Mouse (Mus musculus) bone marrow, adult 2 months (tissue): ENCODE results near the gene Rpl37a. TPM values are rescaled to one million over a fixed set of nuclear protein-coding genes. Genes with fewer than 3 reads are reported as not detected.

Source experiments
- H3K27ac ChIP-seq: fragments of 200-500 bp; 2 replicates; pipeline ENCODE4 v1.5.1; 2012; ENCODE audit warnings: low read depth, mild to moderate bottlenecking, control low read depth, inconsistent platforms, low read length; ENCODE audit not compliant: control insufficient read depth, poor library complexity, insufficient read depth
- H3K4me1 ChIP-seq: fragments of 200-500 bp; 2 replicates; pipeline ENCODE4 v1.6.1; 2011; ENCODE audit warnings: low read length; ENCODE audit not compliant: control insufficient read depth, insufficient read depth
- H3K4me3 ChIP-seq: fragments of 200-500 bp; replicated peaks from 2 replicates; pipeline ENCODE3; 2011; ENCODE audit warnings: mild to moderate bottlenecking, low read depth, low read length, control low read depth; ENCODE audit not compliant: control insufficient read depth
- CTCF ChIP-seq: fragments of 200-500 bp; IDR thresholded peaks from 2 replicates; pipeline ENCODE4 v1.5.1; 2011; ENCODE audit warnings: low read length, control low read depth; ENCODE audit not compliant: control insufficient read depth, insufficient read depth
- POLR2A ChIP-seq: fragments of 200-500 bp; IDR thresholded peaks from 2 replicates; pipeline ENCODE4 v1.6.1; 2011; ENCODE audit warnings: low read depth, mild to moderate bottlenecking, control low read depth, low read length, borderline replicate concordance; ENCODE audit not compliant: control insufficient read depth
- WGBS: fragments of 180-500 bp; shearing (Covaris S2); methylation state at CpG from one replicate; pipeline ENCODE4 v1.1.7; 2018; 5-methylcytosine and 5-hydroxymethylcytosine counted together
- polyA plus RNA-seq: library from polyadenylated mRNA; stranded (reverse); fragments of >200 nt; gene quantifications from 2 replicates; pipeline ENCODE4 v1.2.4, GENCODE M21; 2011; ENCODE audit warnings: low replicate concordance; ENCODE audit not compliant: missing spikeins, insufficient read depth, insufficient read length

Rpl37a gene
- polyA plus RNA-seq, 1 experiment: 1,372 TPM

GRCm38 (mm10) chr1:72715593-72716361 is 4.7 kb downstream of the Rpl37a start:
- Histone ChIP-seq H3K4me1 (no peaks in the 10 kb centered on the region; the same call in 1 of the 2 replicates), H3K27ac (no peak overlapping the region), H3K4me3 (no peak overlapping the region)
- WGBS: 86% methylated on average over 3 of the region's 3 CpGs
- TF ChIP-seq CTCF (no peak), POLR2A (no peak)

- Histone ChIP-seq H3K4me3 (no peak overlapping the region), H3K4me1 (no peaks in the 10 kb centered on the region; the same call in 1 of the 2 replicates), H3K27ac (no peak overlapping the region)
- WGBS: 71% methylated on average over 2 of the region's 2 CpGs
- TF ChIP-seq CTCF (no peak), POLR2A (no peak)
Observed at GRCm38 (mm10) chr1:72716421-72716820, 5.3 kb downstream of the Rpl37a start.

GRCm38 (mm10) chr1:72716926-72717325 is 5.8 kb downstream of the Rpl37a start:
- TF ChIP-seq CTCF: peak; percentile 71
- no peak for TF ChIP-seq POLR2A
- Histone ChIP-seq H3K27ac (no peak overlapping the region), H3K4me3 (no peak overlapping the region), H3K4me1 (no peaks in the 10 kb centered on the region; the same call in 1 of the 2 replicates)
- 10% methylated on average over 5 of the region's 5 CpGs for WGBS

GRCm38 (mm10) chr1:72717540-72717939 is 6.5 kb downstream of the Rpl37a start:
- Histone ChIP-seq H3K4me1 (no peaks in the 10 kb centered on the region; the same call in 1 of the 2 replicates), H3K27ac (no peak overlapping the region), H3K4me3 (no peak overlapping the region)
- WGBS: 81% methylated on average over 7 of the region's 7 CpGs
- no peak for TF ChIP-seq CTCF
- no peak for TF ChIP-seq POLR2A

GRCm38 (mm10) chr1:72718846-72719245 is 7.8 kb downstream of the Rpl37a start:
- TF ChIP-seq CTCF: peak; percentile 78
- no peak for TF ChIP-seq POLR2A
- Histone ChIP-seq H3K4me1 (no peaks in the 10 kb centered on the region), H3K27ac (no peak overlapping the region), H3K4me3 (no peak overlapping the region)
- WGBS: 32% methylated on average over 5 of the region's 5 CpGs

GRCm38 (mm10) chr1:72720115-72720725 is 9.1 kb downstream of the Rpl37a start:
- 80% methylated on average over 6 of the region's 6 CpGs for WGBS

GRCm38 (mm10) chr1:72722646-72723045 is 11.6 kb downstream of the Rpl37a start:
- WGBS: 83% methylated on average over 8 of the region's 8 CpGs
- Histone ChIP-seq H3K4me3 (no peak overlapping the region), H3K4me1 (no peaks in the 10 kb centered on the region), H3K27ac (no peak overlapping the region)
- TF ChIP-seq CTCF (no peak), POLR2A (no peak)

More at GRCm38 (mm10) chr1:72720115-72720725, 9.1 kb downstream of the Rpl37a start:
- no peaks in the 10 kb centered on the region for H3K4me1 ChIP-seq
- TF ChIP-seq POLR2A (no peak), CTCF (no peak)
- no peak overlapping the region for H3K27ac ChIP-seq
- no peak overlapping the region for H3K4me3 ChIP-seq

GRCm38 (mm10) chr1:72724354-72724753 is 13.3 kb downstream of the Rpl37a start:
- WGBS: 54% methylated on average over 2 of the region's 2 CpGs
- no peak overlapping the region for H3K27ac ChIP-seq
- no peaks in the 10 kb centered on the region for H3K4me1 ChIP-seq
- no peak overlapping the region for H3K4me3 ChIP-seq
- no peak for TF ChIP-seq CTCF
